Mouse (Mus musculus): ENCODE results near the gene Bcas3. TPM values are rescaled to one million over a fixed set of nuclear protein-coding genes. Genes with fewer than 3 reads are reported as not detected.

Gene Bcas3
- polyA plus RNA-seq, 1 experiment from 2014 or later, result 24.8 TPM

DNA sequence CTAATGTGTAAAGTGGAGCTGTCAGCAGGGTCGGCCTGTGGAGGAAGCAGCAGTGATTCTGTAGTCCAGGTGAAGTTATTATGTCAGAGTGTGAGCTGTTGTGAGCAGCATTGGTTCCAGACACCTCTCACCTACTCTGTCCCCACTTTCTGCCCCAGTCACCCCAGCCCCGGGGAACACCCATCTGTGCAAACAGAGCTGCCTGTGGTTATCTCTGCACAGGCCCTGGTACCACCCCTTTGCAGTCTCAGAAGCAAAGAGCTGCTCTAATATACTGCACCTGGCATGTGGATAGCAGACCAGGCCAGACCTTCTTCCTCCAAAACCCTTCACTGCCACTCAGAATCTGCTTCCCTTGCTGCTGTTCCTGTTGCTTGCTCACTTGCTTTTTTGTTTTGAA, 437.3 kb downstream of the Bcas3 start:
- 38% methylated on average over 2 of the region's 2 CpGs for WGBS
- Histone ChIP-seq H3K9ac (ENCODE audit: low read depth, low read length) (peak overlapping the region; percentile 21; the same call in 1 of the 2 replicates), H3K4me2 (peak overlapping the region; percentile 48), H3K36me3 (ENCODE audit: control insufficient read depth, insufficient read depth, low read length) (no peaks in the 10 kb centered on the region), H3K27ac (ENCODE audit: low read depth, low read length) (peak overlapping the region; percentile 63), H3K27me3 (replicated peaks; ENCODE audit: control insufficient read depth, insufficient read depth, low read length) (no peaks in the 10 kb centered on the region), H3K9me3 (ENCODE audit: control insufficient read depth, low read length) (no peaks in the 10 kb centered on the region), H3K4me1 (replicated peaks; ENCODE audit: control insufficient read depth, insufficient read depth, low read length) (peaks cover 23% of the 10 kb centered on the region), H3K4me3 (ENCODE audit: low read depth, low read length) (no peak overlapping the region)
- DNase-seq (ENCODE audit: low spot score) (no peak), ATAC-seq (replicated peaks; ENCODE audit: low FRiP score) (peak; percentile 98)

DNA sequence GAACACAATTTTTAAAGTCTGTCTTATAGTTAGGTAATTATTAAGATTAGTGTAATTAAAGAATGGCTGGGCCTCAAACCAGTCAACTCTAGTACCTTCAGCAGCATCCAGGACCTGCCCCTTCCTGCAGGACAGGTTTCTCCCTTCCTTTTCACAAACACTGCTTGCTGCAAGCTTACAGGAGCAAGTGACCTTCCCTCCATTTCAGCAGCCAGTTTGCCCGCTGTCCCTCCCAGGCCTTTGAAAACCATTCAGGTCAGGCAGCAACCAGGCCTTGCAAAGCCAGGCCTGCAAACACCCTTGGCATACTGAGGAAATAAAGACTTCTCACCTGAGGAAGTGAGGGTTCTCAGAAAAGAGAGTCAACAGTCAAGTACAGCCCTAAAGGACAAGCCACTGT, 438.2 kb downstream of the Bcas3 start:
- H3K4me1 ChIP-seq (replicated peaks; ENCODE audit: control insufficient read depth, insufficient read depth, low read length), result peaks cover 23% of the 10 kb centered on the region
- no peak overlapping the region for H3K4me3 ChIP-seq (ENCODE audit: low read depth, low read length)
- no peaks in the 10 kb centered on the region for H3K9me3 ChIP-seq (ENCODE audit: control insufficient read depth, low read length)
- no peak for DNase-seq (ENCODE audit: low spot score)
- H3K4me2 ChIP-seq, result no peak overlapping the region
- no peaks in the 10 kb centered on the region for H3K36me3 ChIP-seq (ENCODE audit: control insufficient read depth, insufficient read depth, low read length)
- no peaks in the 10 kb centered on the region for H3K27me3 ChIP-seq (replicated peaks; ENCODE audit: control insufficient read depth, insufficient read depth, low read length)
- H3K9ac ChIP-seq (ENCODE audit: low read depth, low read length), result no peak overlapping the region
- H3K27ac ChIP-seq (ENCODE audit: low read depth, low read length), result no peak overlapping the region
- 82% methylated on average over 1 of the region's 1 CpGs for WGBS
- ATAC-seq (replicated peaks; ENCODE audit: low FRiP score), result no peak

DNA sequence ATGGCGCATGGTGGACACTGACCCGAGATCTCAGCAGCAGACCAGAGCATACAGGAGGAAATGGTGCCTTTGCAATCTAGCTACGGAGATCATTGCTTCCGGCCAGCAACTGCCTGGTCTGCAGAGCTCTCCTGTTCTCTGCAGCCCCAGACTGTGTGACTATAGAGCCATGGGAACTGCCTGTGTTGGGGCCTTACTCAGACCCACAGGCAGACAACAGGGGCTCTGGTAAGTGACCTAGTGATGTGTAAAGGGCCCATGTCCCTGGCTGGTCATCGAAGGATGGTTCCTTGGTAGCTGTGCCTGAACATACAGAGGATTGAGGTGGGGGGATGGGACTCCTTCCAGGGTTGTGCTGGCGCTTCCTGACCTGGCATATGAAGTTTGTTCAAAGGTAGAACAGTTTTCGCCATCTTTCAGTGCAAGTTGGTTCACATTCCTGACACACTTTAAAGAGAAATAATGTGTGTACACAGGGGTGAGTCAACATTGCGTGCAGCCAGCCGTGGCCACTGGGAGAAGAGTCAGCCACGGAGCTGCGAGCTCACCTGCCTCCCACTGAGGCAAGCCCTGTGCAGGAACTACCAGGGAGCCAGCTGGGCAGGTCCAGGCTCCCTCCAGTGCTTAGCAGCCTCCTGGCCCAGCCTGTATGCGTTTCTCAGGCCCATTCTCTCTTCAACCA, 439.7 kb downstream of the Bcas3 start:
- no peak for DNase-seq (ENCODE audit: low spot score)

DNA sequence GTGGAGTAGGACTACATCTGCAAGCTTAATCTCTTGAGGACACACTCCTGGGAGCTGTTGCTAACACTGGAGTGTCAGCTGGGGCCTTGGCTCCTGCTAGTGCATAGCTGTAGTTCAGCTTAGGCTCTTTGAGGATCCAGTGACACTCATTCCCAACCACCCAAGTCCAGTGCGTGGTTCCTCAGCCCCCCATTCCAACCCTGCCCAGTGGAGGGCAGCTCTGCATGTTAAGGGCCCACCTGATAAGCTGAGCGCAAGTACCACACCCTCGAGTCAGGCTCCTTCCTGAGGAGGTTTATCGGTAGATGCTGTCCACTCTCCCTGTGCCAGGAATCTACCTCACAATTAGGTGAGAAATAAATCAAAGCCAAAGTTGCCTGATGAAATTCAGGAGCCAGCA, 446.5 kb downstream of the Bcas3 start:
- H3K9ac ChIP-seq (ENCODE audit: low read depth, low read length), result 0 out of 2 replicates have a peak overlapping the region, but pooled peaks have one; percentile 15
- no peak overlapping the region for H3K4me3 ChIP-seq (ENCODE audit: low read depth, low read length)
- H3K4me1 ChIP-seq (replicated peaks; ENCODE audit: control insufficient read depth, insufficient read depth, low read length), result peaks cover 34% of the 10 kb centered on the region
- H3K9me3 ChIP-seq (ENCODE audit: control insufficient read depth, low read length), result no peaks in the 10 kb centered on the region
- peak overlapping the region; percentile 46 for H3K27ac ChIP-seq (ENCODE audit: low read depth, low read length)
- peaks cover 8% of the 10 kb centered on the region for H3K27me3 ChIP-seq (replicated peaks; ENCODE audit: control insufficient read depth, insufficient read depth, low read length)
- WGBS, result 10% methylated on average over 4 of the region's 4 CpGs
- DNase-seq (ENCODE audit: low spot score) (no peak), ATAC-seq (replicated peaks; ENCODE audit: low FRiP score) (peak; percentile 61)
- no peaks in the 10 kb centered on the region for H3K36me3 ChIP-seq (ENCODE audit: control insufficient read depth, insufficient read depth, low read length)
- peak overlapping the region; percentile 50 for H3K4me2 ChIP-seq

More for the DNA sequence above, 439.7 kb downstream of the Bcas3 start:
- 0 out of 2 replicates have a peak, but pooled peaks cover 3% of the 10 kb centered on the region for H3K27me3 ChIP-seq (replicated peaks; ENCODE audit: control insufficient read depth, insufficient read depth, low read length)
- H3K36me3 ChIP-seq (ENCODE audit: control insufficient read depth, insufficient read depth, low read length), result no peaks in the 10 kb centered on the region
- WGBS, result 66% methylated on average over 12 of the region's 12 CpGs
- no peak for ATAC-seq (replicated peaks; ENCODE audit: low FRiP score)
- H3K4me3 ChIP-seq (ENCODE audit: low read depth, low read length), result no peak overlapping the region
- H3K9ac ChIP-seq (ENCODE audit: low read depth, low read length), result no peak overlapping the region
- H3K27ac ChIP-seq (ENCODE audit: low read depth, low read length), result no peak overlapping the region
- H3K4me1 ChIP-seq (replicated peaks; ENCODE audit: control insufficient read depth, insufficient read depth, low read length), result peaks cover 23% of the 10 kb centered on the region
- H3K9me3 ChIP-seq (ENCODE audit: control insufficient read depth, low read length), result no peaks in the 10 kb centered on the region
- no peak overlapping the region for H3K4me2 ChIP-seq

DNA sequence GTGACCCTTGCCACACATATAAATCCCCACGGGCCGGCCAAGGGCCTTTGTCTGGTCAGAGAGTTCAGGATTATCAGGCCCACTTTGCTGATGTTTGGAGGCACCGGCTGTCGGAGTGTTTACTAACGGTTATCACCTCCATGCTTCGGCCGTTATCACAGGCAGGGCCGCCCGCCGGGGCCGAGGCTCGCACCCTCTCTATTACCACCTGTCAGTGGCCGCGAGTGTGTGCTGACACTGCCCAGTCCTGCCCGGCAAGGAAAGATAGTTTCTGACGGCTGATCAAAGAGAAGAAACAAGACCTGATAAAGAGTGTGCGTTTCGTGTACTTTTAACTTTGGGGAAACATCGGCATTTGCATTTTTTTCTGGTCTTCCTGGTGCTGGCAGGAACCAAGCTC, 446.9 kb downstream of the Bcas3 start:
- H3K27me3 ChIP-seq (replicated peaks; ENCODE audit: control insufficient read depth, insufficient read depth, low read length), result peaks cover 8% of the 10 kb centered on the region
- no peak overlapping the region for H3K4me3 ChIP-seq (ENCODE audit: low read depth, low read length)
- ATAC-seq (replicated peaks; ENCODE audit: low FRiP score) (peak; percentile 51), DNase-seq (ENCODE audit: low spot score) (peak; percentile 42)
- no peaks in the 10 kb centered on the region for H3K36me3 ChIP-seq (ENCODE audit: control insufficient read depth, insufficient read depth, low read length)
- 10% methylated on average over 19 of the region's 19 CpGs for WGBS
- no peaks in the 10 kb centered on the region for H3K9me3 ChIP-seq (ENCODE audit: control insufficient read depth, low read length)
- peaks cover 37% of the 10 kb centered on the region for H3K4me1 ChIP-seq (replicated peaks; ENCODE audit: control insufficient read depth, insufficient read depth, low read length)
- no peak overlapping the region for H3K9ac ChIP-seq (ENCODE audit: low read depth, low read length)
- peak overlapping the region; percentile 50 for H3K4me2 ChIP-seq
- H3K27ac ChIP-seq (ENCODE audit: low read depth, low read length), result no peak overlapping the region

DNA sequence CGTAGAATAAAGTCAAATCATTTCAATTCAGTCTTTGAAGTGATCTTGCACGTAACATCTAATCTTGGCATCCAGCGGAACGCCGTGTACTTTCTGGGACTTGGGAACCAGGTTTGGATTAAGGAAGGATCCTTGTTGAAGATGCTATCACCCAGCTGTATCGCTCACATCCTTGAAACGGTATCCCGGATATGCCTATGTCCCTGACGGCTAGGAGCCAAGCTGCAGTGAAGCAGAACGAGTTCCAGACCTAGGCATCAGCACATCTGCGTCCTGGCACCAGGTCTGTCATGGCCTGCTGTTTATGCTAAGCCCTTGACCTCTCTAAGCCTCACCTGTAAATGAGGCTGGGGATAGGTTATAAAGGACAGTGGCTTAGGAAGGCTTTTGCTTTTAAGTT, 447.4 kb downstream of the Bcas3 start:
- H3K9me3 ChIP-seq (ENCODE audit: control insufficient read depth, low read length), result no peaks in the 10 kb centered on the region
- peaks cover 37% of the 10 kb centered on the region for H3K4me1 ChIP-seq (replicated peaks; ENCODE audit: control insufficient read depth, insufficient read depth, low read length)
- H3K9ac ChIP-seq (ENCODE audit: low read depth, low read length), result no peak overlapping the region
- no peak overlapping the region for H3K4me3 ChIP-seq (ENCODE audit: low read depth, low read length)
- WGBS, result 56% methylated on average over 11 of the region's 11 CpGs
- H3K27me3 ChIP-seq (replicated peaks; ENCODE audit: control insufficient read depth, insufficient read depth, low read length), result peaks cover 8% of the 10 kb centered on the region
- H3K36me3 ChIP-seq (ENCODE audit: control insufficient read depth, insufficient read depth, low read length), result no peaks in the 10 kb centered on the region
- ATAC-seq (replicated peaks; ENCODE audit: low FRiP score) (no peak), DNase-seq (ENCODE audit: low spot score) (no peak)
- no peak overlapping the region for H3K27ac ChIP-seq (ENCODE audit: low read depth, low read length)
- H3K4me2 ChIP-seq, result peak overlapping the region; percentile 50

DNA sequence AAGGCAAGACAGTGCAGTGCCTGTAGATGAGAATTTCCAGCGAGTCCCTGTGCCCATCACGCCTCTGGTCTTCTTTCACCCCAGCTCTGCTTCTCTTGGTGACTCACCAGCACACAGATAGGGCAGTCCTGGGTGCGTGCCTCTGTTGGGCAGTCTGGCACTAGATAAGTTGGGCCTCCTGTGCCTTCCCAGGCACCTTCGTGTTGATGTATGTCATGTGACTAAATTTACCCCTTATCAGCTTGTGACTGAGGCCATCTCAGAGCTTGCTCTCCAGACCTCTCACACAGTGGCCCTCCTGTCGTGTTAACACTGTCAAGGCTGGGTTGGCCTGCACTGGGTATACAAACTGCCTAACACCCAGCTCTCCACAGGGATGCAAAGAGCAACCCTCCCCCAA, 451.1 kb downstream of the Bcas3 start:
- Histone ChIP-seq H3K27ac (ENCODE audit: low read depth, low read length) (peak overlapping the region; percentile 82), H3K4me1 (replicated peaks; ENCODE audit: control insufficient read depth, insufficient read depth, low read length) (peaks cover 33% of the 10 kb centered on the region), H3K27me3 (replicated peaks; ENCODE audit: control insufficient read depth, insufficient read depth, low read length) (no peaks in the 10 kb centered on the region), H3K4me2 (peak overlapping the region; percentile 39), H3K4me3 (ENCODE audit: low read depth, low read length) (no peak overlapping the region), H3K36me3 (ENCODE audit: control insufficient read depth, insufficient read depth, low read length) (no peaks in the 10 kb centered on the region), H3K9ac (ENCODE audit: low read depth, low read length) (no peak overlapping the region), H3K9me3 (ENCODE audit: control insufficient read depth, low read length) (no peaks in the 10 kb centered on the region)
- WGBS, result 22% methylated on average over 5 of the region's 5 CpGs
- no peak for DNase-seq (ENCODE audit: low spot score)
- ATAC-seq (replicated peaks; ENCODE audit: low FRiP score), result peak; percentile 94

DNA sequence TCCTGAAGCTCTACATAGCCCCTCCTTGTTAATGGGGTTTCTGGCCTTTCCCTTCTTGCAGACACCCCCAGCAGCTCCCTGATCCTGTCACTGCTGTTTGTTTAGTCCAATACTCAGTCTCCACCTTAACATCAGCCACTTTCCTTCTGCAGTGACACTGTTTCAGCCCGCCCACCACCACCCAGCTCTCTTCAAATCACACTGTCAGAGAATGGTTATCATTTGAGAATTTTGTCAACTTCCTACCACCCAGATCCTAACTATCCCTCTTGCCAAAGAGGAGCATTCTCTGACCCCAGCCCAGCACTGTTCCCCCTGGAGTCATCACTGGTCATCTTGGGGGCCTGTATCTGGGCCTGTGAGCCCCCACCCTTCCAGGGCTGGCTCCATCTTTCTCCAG, 452.8 kb downstream of the Bcas3 start:
- WGBS, result 71% methylated on average over 1 of the region's 1 CpGs
- H3K4me2 ChIP-seq, result no peak overlapping the region
- DNase-seq (ENCODE audit: low spot score) (no peak), ATAC-seq (replicated peaks; ENCODE audit: low FRiP score) (no peak)
- no peaks in the 10 kb centered on the region for H3K9me3 ChIP-seq (ENCODE audit: control insufficient read depth, low read length)
- no peak overlapping the region for H3K27ac ChIP-seq (ENCODE audit: low read depth, low read length)
- no peak overlapping the region for H3K4me3 ChIP-seq (ENCODE audit: low read depth, low read length)
- H3K9ac ChIP-seq (ENCODE audit: low read depth, low read length), result no peak overlapping the region
- no peaks in the 10 kb centered on the region for H3K36me3 ChIP-seq (ENCODE audit: control insufficient read depth, insufficient read depth, low read length)
- no peaks in the 10 kb centered on the region for H3K27me3 ChIP-seq (replicated peaks; ENCODE audit: control insufficient read depth, insufficient read depth, low read length)
- peaks cover 19% of the 10 kb centered on the region for H3K4me1 ChIP-seq (replicated peaks; ENCODE audit: control insufficient read depth, insufficient read depth, low read length)

DNA sequence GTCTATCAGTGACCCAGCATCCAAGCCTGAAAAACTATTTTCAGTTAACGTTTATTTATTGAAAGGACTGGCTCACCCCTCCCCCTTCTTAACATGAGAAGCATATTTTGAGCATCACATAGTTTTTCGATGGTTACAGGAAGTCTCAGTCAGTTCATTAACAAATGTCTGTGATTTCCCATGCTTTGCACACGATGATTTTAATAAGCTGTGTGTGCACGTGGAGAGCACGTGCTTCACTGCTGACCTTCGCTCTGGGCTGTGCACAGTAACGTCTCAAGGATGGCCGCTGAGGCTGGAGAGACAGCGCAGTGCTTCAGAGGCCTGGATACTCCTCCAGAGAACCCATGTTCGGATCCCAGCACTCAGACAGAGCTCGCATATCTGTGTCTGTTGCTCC, 454.4 kb downstream of the Bcas3 start:
- Histone ChIP-seq H3K36me3 (ENCODE audit: control insufficient read depth, insufficient read depth, low read length) (no peaks in the 10 kb centered on the region), H3K4me1 (replicated peaks; ENCODE audit: control insufficient read depth, insufficient read depth, low read length) (peaks cover 19% of the 10 kb centered on the region), H3K9me3 (ENCODE audit: control insufficient read depth, low read length) (no peaks in the 10 kb centered on the region), H3K27ac (ENCODE audit: low read depth, low read length) (no peak overlapping the region), H3K4me2 (no peak overlapping the region), H3K9ac (ENCODE audit: low read depth, low read length) (no peak overlapping the region), H3K27me3 (replicated peaks; ENCODE audit: control insufficient read depth, insufficient read depth, low read length) (no peaks in the 10 kb centered on the region), H3K4me3 (ENCODE audit: low read depth, low read length) (no peak overlapping the region)
- DNase-seq (ENCODE audit: low spot score), result no peak
- 79% methylated on average over 11 of the region's 11 CpGs for WGBS
- ATAC-seq (replicated peaks; ENCODE audit: low FRiP score), result no peak
